21 mouse cellular contexts compared by ENCODE assay signal in the genomic region with DNA sequence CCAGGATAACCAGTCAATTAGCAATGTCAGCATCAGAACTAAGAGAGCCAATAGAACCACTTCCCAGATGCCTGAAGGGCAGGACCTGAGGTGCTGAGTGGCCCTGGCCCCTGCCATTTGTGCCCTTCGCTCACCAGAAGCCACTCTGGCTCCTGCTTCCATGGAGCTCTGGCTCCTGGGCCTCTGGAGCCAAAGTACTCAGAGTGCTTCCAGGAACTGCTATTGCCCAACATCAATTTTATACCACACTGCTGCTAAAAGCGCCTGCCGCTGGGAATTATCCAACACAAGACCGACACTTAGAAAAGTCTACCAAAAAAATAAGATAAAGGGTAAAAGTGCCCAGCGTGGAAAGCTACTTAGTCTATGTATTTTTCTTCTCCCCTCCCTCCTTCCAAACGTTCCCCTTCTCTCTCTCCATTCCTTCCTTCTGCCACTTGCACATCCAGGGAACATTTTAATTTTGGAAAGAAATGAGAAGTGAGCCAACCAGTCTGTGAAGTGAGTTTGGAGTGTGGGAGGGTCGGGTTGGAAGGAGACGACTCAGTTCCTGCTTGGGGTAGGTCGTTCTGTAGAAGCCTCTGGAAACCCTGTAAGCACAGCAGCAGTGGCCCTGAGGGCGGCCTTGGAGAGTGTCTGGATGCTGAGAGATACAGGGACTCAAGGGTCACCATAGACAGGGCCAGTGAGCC. TPM values are rescaled to one million over a fixed set of nuclear protein-coding genes. Genes with fewer than 3 reads are reported as not detected.
"Had no signal": no experiment of that assay in that cellular context is flagged by ENCODE, and none has a peak within 500 bp of the region (broad histone marks: within the 10 kb centered on the region; RNA-seq: fewer than 3 reads in every experiment).

No protein-coding gene starts in this region.

- H3K9ac ChIP-seq: limb, embryonic 13.5 days; lung, embryonic 14.5 days; neural tube, embryonic 12.5 days had no signal

- H3K4me3 ChIP-seq: limb, embryonic 13.5 days; midbrain, embryonic 10.5 days; neural tube, embryonic 12.5 days had no signal

- H3K36me3 ChIP-seq: limb, embryonic 13.5 days; midbrain, embryonic 10.5 days; neural tube, embryonic 12.5 days had no signal

- H3K4me1 ChIP-seq: midbrain, embryonic 10.5 days had no signal

- H3K9me3 ChIP-seq: limb, embryonic 13.5 days; midbrain, embryonic 10.5 days; neural tube, embryonic 12.5 days had no signal

- H3K4me2 ChIP-seq: limb, embryonic 13.5 days; liver, embryonic 11.5 days; lung, embryonic 14.5 days; neural tube, embryonic 12.5 days had no signal

- H3K27ac ChIP-seq: kidney, postnatal 0 days; limb, embryonic 13.5 days; midbrain, embryonic 10.5 days; neural tube, embryonic 12.5 days; stomach, postnatal 0 days had no signal

- H3K27me3 ChIP-seq: limb, embryonic 13.5 days; neural tube, embryonic 12.5 days had no signal

- DNase-seq: kidney, adult 9 months; kidney, postnatal 36 days; layer of hippocampus, adult 9-11 months; layer of hippocampus, postnatal 36 days; lung, embryonic 14.5 days; lung, postnatal 10 days; lung, postnatal 4 days; midbrain, embryonic 14.5 days; right cerebral cortex, postnatal 14 days; thymus, adult 18-20 months; thymus, postnatal 14 days had no signal

RNA-seq across cellular contexts. Expression of a gene that starts 59.6 kb away (rescaled TPM):
- total RNA-seq: megakaryocyte, adult 5-6 weeks; monocyte, adult 5-6 weeks; neutrophil, adult 5-6 weeks had no signal
- polyA plus RNA-seq: kidney, postnatal 0 days; limb, embryonic 13.5 days; liver, embryonic 11.5 days; liver, embryonic 16.5 days; lung, embryonic 14.5 days; stomach, postnatal 0 days had no signal
